Comparison of ENCODE assay signal across 26 mouse cellular contexts in the genomic region with DNA sequence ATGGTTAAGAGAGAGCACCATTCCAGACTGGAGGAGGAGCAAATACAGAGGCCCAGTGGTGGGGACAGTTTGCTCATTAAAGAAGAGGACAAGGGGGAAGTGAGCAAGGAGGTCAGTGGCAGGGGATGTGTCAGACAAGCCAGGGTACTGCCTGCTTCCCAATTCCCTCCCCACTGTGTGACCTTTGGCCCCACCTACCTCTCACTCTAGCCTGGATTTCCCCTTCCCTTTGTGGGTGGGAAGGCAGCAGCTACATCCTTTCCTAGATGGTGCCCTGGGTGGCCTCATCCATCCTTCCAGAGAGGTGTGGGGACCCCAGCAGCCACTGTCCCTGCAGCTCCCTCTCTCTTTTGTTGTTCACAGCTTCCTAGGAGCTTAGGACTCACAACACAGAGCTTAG. TPM values are rescaled to one million over a fixed set of nuclear protein-coding genes. Genes with fewer than 3 reads are reported as not detected.
A peak's percentile ranks its signal among the peaks of the same experiment; 100 is the strongest.
DNase-seq lines count a peak whose midpoint lies in the region; ATAC-seq and TF ChIP-seq lines count a peak whose summit lies in the region.
"Had no signal": no experiment of that assay in that cellular context is flagged by ENCODE, and none has a peak within 500 bp of the region (broad histone marks: within the 10 kb centered on the region; RNA-seq: fewer than 3 reads in every experiment).

No protein-coding gene starts in this region.

- no peaks in the 10 kb centered on the region for H3K4me1 ChIP-seq in liver, adult 2 months (ENCODE audit: control insufficient read depth, insufficient read depth, low read length)
- H3K4me1 ChIP-seq in liver, embryonic 11.5 days (replicated peaks; ENCODE audit: control insufficient read depth, insufficient read depth, low read length) = no peaks in the 10 kb centered on the region; the same call in 1 of the 2 replicates
- no peaks in the 10 kb centered on the region; the same call in 1 of the 2 replicates for H3K4me1 ChIP-seq in small intestine, adult 2 months (ENCODE audit: control insufficient read depth, insufficient read depth, insufficient read length, low read length)
- H3K4me1 ChIP-seq: embryonic facial prominence, embryonic 13.5 days; forebrain, embryonic 15.5 days; limb, embryonic 15.5 days; midbrain, embryonic 15.5 days; neural tube, embryonic 15.5 days had no signal

- H3K9ac ChIP-seq in liver, adult 2 months (ENCODE audit: low read depth, low read length) = no peak overlapping the region
- no peak overlapping the region for H3K9ac ChIP-seq in liver, embryonic 11.5 days (ENCODE audit: low read depth, low read length)
- H3K9ac ChIP-seq: embryonic facial prominence, embryonic 13.5 days; forebrain, embryonic 15.5 days; heart, embryonic 13.5 days; limb, embryonic 15.5 days; midbrain, embryonic 15.5 days; neural tube, embryonic 15.5 days had no signal

- no peaks in the 10 kb centered on the region for H3K27me3 ChIP-seq in liver, adult 2 months (ENCODE audit: control insufficient read depth, insufficient read depth, low read length)
- no peaks in the 10 kb centered on the region for H3K27me3 ChIP-seq in liver, embryonic 11.5 days (replicated peaks; ENCODE audit: control insufficient read depth, insufficient read depth, low read length)
- no peaks in the 10 kb centered on the region for H3K27me3 ChIP-seq in small intestine, adult 2 months (ENCODE audit: control insufficient read depth, insufficient read depth, low read length)
- H3K27me3 ChIP-seq: embryonic facial prominence, embryonic 13.5 days; forebrain, embryonic 15.5 days; heart, embryonic 13.5 days; limb, embryonic 15.5 days; midbrain, embryonic 15.5 days; neural tube, embryonic 15.5 days had no signal

- intact Hi-C loops in left cerebral cortex, adult 2 months (cut with DNase I) = no loop called here

- no peak for TF ChIP-seq CTCF in liver, adult 2 months (IDR thresholded peaks at IDR 0.05; ENCODE audit: low read depth, low read length)
- no peak for TF ChIP-seq CTCF in small intestine, adult 2 months (IDR thresholded peaks at IDR 0.05; ENCODE audit: extremely low read depth, insufficient read length, insufficient replicate concordance, low read depth, low read length)
- TF ChIP-seq CTCF in left cerebral cortex, adult 2 months (IDR thresholded peaks at IDR 0.05) = no peak

- no peak overlapping the region for H3K4me2 ChIP-seq in liver, embryonic 11.5 days
- H3K4me2 ChIP-seq: embryonic facial prominence, embryonic 13.5 days; forebrain, embryonic 15.5 days; heart, embryonic 13.5 days; limb, embryonic 15.5 days; midbrain, embryonic 15.5 days; neural tube, embryonic 15.5 days had no signal

- DNase-seq in adrenal gland, adult 2 months = peak; percentile 65
- DNase-seq in adrenal gland, adult 8-10 months = no peak
- peak; percentile 37 for DNase-seq in liver, adult 2 months (ENCODE audit: extremely low read depth, low read depth, low spot score)
- DNase-seq in liver, embryonic 11.5 days (ENCODE audit: low spot score) = no peak
- DNase-seq in neural tube, embryonic 10.5 days (ENCODE audit: extremely low spot score, low spot score) = no peak
- no peak for DNase-seq in left cerebral cortex, adult 2 months (ENCODE audit: extremely low spot score in 1 of 2, low spot score in 2 of 2)
- DNase-seq: cerebellum, adult 11-12 months; cerebellum, postnatal 14 days; embryo, embryonic 11 days; gastrocnemius, postnatal 10 days; heart, postnatal 14 days; kidney, postnatal 4 days; left cerebral cortex, postnatal 4 days; lung, postnatal 14 days; thymus, adult 2 months; thymus, postnatal 4 days had no signal

- H3K27ac ChIP-seq in liver, adult 2 months (replicated peaks; ENCODE audit: insufficient read depth, low read depth, low read length) = no peak overlapping the region
- H3K27ac ChIP-seq in liver, embryonic 11.5 days (ENCODE audit: low read depth, low read length) = no peak overlapping the region
- 0 out of 2 replicates have a peak overlapping the region, but pooled peaks have one; percentile 22 for H3K27ac ChIP-seq in small intestine, adult 2 months (ENCODE audit: insufficient read depth, low read depth, low read length)
- no peak overlapping the region for H3K27ac ChIP-seq in left cerebral cortex, adult 2 months
- H3K27ac ChIP-seq: embryonic facial prominence, embryonic 13.5 days; forebrain, embryonic 15.5 days; heart, embryonic 13.5 days; hindbrain, postnatal 0 days; limb, embryonic 15.5 days; midbrain, embryonic 15.5 days; neural tube, embryonic 15.5 days had no signal

- TF ChIP-seq POLR2A in liver, adult 2 months (IDR thresholded peaks at IDR 0.05; ENCODE audit: extremely low read depth, insufficient read depth, low read length) = no peak
- TF ChIP-seq POLR2A in small intestine, adult 2 months (IDR thresholded peaks at IDR 0.05; ENCODE audit: low read depth, low read length) = no peak

- H3K4me3 ChIP-seq in liver, adult 2 months (ENCODE audit: insufficient read depth, low read depth, low read length) = no peak overlapping the region
- no peak overlapping the region for H3K4me3 ChIP-seq in liver, embryonic 11.5 days (ENCODE audit: low read depth, low read length)
- no peak overlapping the region for H3K4me3 ChIP-seq in small intestine, adult 2 months (ENCODE audit: low read depth, low read length)
- H3K4me3 ChIP-seq in left cerebral cortex, adult 2 months = no peak overlapping the region
- H3K4me3 ChIP-seq: embryonic facial prominence, embryonic 13.5 days; forebrain, embryonic 15.5 days; heart, embryonic 13.5 days; limb, embryonic 15.5 days; midbrain, embryonic 15.5 days; neural tube, embryonic 15.5 days had no signal

- no peak for ATAC-seq in liver, embryonic 11.5 days (replicated peaks; ENCODE audit: low FRiP score)
- 0 out of 2 replicates have a peak, but pooled peaks have one; percentile 23 for ATAC-seq in erythroid progenitor cell, adult 5-6 weeks (replicated peaks; ENCODE audit: low FRiP score, poor library complexity, severe bottlenecking)
- ATAC-seq: forebrain, embryonic 15.5 days; hindbrain, postnatal 0 days; intestine, embryonic 16.5 days; midbrain, embryonic 15.5 days had no signal

- H3K9me3 ChIP-seq in liver, embryonic 11.5 days (ENCODE audit: control insufficient read depth, low read length) = no peaks in the 10 kb centered on the region; the same call in 1 of the 2 replicates
- H3K9me3 ChIP-seq: forebrain, embryonic 15.5 days; limb, embryonic 15.5 days; midbrain, embryonic 15.5 days; neural tube, embryonic 15.5 days had no signal

- H3K79me2 ChIP-seq in liver, adult 2 months (ENCODE audit: control insufficient read depth, insufficient read depth, low read length) = no peaks in the 10 kb centered on the region

- H3K36me3 ChIP-seq in liver, adult 2 months (ENCODE audit: control insufficient read depth, insufficient read depth, low read length) = no peaks in the 10 kb centered on the region
- no peaks in the 10 kb centered on the region for H3K36me3 ChIP-seq in liver, embryonic 11.5 days (ENCODE audit: control insufficient read depth, insufficient read depth, low read length)
- no peaks in the 10 kb centered on the region for H3K36me3 ChIP-seq in small intestine, adult 2 months (ENCODE audit: control insufficient read depth, insufficient read depth, low read length)
- H3K36me3 ChIP-seq: embryonic facial prominence, embryonic 13.5 days; forebrain, embryonic 15.5 days; heart, embryonic 13.5 days; limb, embryonic 15.5 days; midbrain, embryonic 15.5 days; neural tube, embryonic 15.5 days had no signal

RNA-seq across cellular contexts. Expression of a gene that starts 20.1 kb away (rescaled TPM):
- total RNA-seq in adrenal gland, adult 2 months (2021) = 10 to 100 TPM; 30.3 to 54.0 TPM
- 63.3 and 63.8 TPM in 2 replicates for polyA plus RNA-seq in adrenal gland, adult 2 months (2012; rRNA removed)
- 10 to 100 TPM; 42.7 to 52.9 (median 43.2) TPM for total RNA-seq in adrenal gland, adult 8-10 months (2022)
- total RNA-seq in liver, adult 2 months (2014; rRNA removed) = 0.65 and 1.6 TPM in 2 replicates
- polyA plus RNA-seq in liver, adult 2 months (2012; rRNA removed) = 1.0 and 1.2 TPM in 2 replicates
- 2.4 and 2.7 TPM in 2 replicates for polyA plus RNA-seq in liver, embryonic 11.5 days (2014; fragmentation: Nextera tagmentation; extraction: Ambion mirVana)
- 1.3 TPM in 1 of 2 replicates, not detected in the other for total RNA-seq in erythroid progenitor cell, adult 5-6 weeks (2015; ENCODE audit: low replicate concordance)
- total RNA-seq in erythroid progenitor cell, adult 5-6 weeks (2017; ENCODE audit: low replicate concordance) = 1.6 TPM in 1 of 2 replicates, not detected in the other
- polyA plus RNA-seq in small intestine, adult 2 months (2012; rRNA removed) = 5.7 and 8.0 TPM in 2 replicates
- total RNA-seq in left cerebral cortex, adult 2 months (2021) = 10 to 100 TPM; 32.7 to 41.7 TPM

RNA-seq across cellular contexts. Expression of a gene that starts 56.2 kb away (rescaled TPM):
- total RNA-seq in adrenal gland, adult 2 months (2021) = 10 to 100 TPM; 24.4 to 47.8 TPM
- 86.9 and 119 TPM in 2 replicates for polyA plus RNA-seq in adrenal gland, adult 2 months (2012; rRNA removed)
- 10 to 100 TPM; 32.7 to 65.7 (median 48.7) TPM for total RNA-seq in adrenal gland, adult 8-10 months (2022)
- total RNA-seq in liver, adult 2 months (2014; rRNA removed) = 0.28 and 0.47 TPM in 2 replicates
- 1.2 and 1.6 TPM in 2 replicates for polyA plus RNA-seq in liver, adult 2 months (2012; rRNA removed)
- polyA plus RNA-seq in liver, embryonic 11.5 days (2014; fragmentation: Nextera tagmentation; extraction: Ambion mirVana) = 32.2 and 38.6 TPM in 2 replicates
- total RNA-seq in erythroid progenitor cell, adult 5-6 weeks (2015; ENCODE audit: low replicate concordance) = 19.1 and 20.1 TPM in 2 replicates
- 3.6 and 16.7 TPM in 2 replicates for total RNA-seq in erythroid progenitor cell, adult 5-6 weeks (2017; ENCODE audit: low replicate concordance)
- 13.4 and 29.1 TPM in 2 replicates for polyA plus RNA-seq in small intestine, adult 2 months (2012; rRNA removed)
- total RNA-seq in left cerebral cortex, adult 2 months (2021) = 100 to 1,000 TPM; 429 to 434 TPM

RNA-seq across cellular contexts. Expression of a gene that starts 56.8 kb away (rescaled TPM):
- total RNA-seq in adrenal gland, adult 2 months (2021) = 100 to 1,000 TPM; 376 to 618 TPM
- 500 and 520 TPM in 2 replicates for polyA plus RNA-seq in adrenal gland, adult 2 months (2012; rRNA removed)
- total RNA-seq in adrenal gland, adult 8-10 months (2022) = 100 to 1,000 TPM; 541 to 649 (median 631) TPM
- 399 and 467 TPM in 2 replicates for total RNA-seq in liver, adult 2 months (2014; rRNA removed)
- 304 and 375 TPM in 2 replicates for polyA plus RNA-seq in liver, adult 2 months (2012; rRNA removed)
- 1,449 and 1,469 TPM in 2 replicates for polyA plus RNA-seq in liver, embryonic 11.5 days (2014; fragmentation: Nextera tagmentation; extraction: Ambion mirVana)
- 600 and 647 TPM in 2 replicates for total RNA-seq in erythroid progenitor cell, adult 5-6 weeks (2015; ENCODE audit: low replicate concordance)
- 701 and 821 TPM in 2 replicates for total RNA-seq in erythroid progenitor cell, adult 5-6 weeks (2017; ENCODE audit: low replicate concordance)
- polyA plus RNA-seq in small intestine, adult 2 months (2012; rRNA removed) = 129 and 298 TPM in 2 replicates
- total RNA-seq in left cerebral cortex, adult 2 months (2021) = 100 to 1,000 TPM; 439 to 468 TPM

Comparison
In these comparisons a context has a peak if more than half of its experiments do, and no peak if none do; other contexts are left out.
1. DNase-seq: peak in adrenal gland, adult 2 months (single experiment) and liver, adult 2 months (single experiment); none in adrenal gland, adult 8-10 months (single experiment), liver, embryonic 11.5 days (single experiment), neural tube, embryonic 10.5 days (single experiment) and left cerebral cortex, adult 2 months (0 of 2).
2. RNA of a gene that starts 20.1 kb away (total RNA-seq): 30.3 to 54.0 TPM in adrenal gland, adult 2 months, 42.7 to 52.9 TPM in adrenal gland, adult 8-10 months and 32.7 to 41.7 TPM in left cerebral cortex, adult 2 months; 1.3 to 1.6 TPM in erythroid progenitor cell, adult 5-6 weeks and 0.65 to 1.6 TPM in liver, adult 2 months; every median in the first group is over 10 times any median in the second.
3. RNA of a gene that starts 56.2 kb away (total RNA-seq): 429 to 434 TPM in left cerebral cortex, adult 2 months; 32.7 to 65.7 TPM in adrenal gland, adult 8-10 months, 24.4 to 47.8 TPM in adrenal gland, adult 2 months, 3.6 to 20.1 TPM in erythroid progenitor cell, adult 5-6 weeks and 0.28 to 0.47 TPM in liver, adult 2 months; every median in the first group is over 4 times any median in the second.